ENCODE assay signal across 25 mouse cellular contexts in the genomic region with DNA sequence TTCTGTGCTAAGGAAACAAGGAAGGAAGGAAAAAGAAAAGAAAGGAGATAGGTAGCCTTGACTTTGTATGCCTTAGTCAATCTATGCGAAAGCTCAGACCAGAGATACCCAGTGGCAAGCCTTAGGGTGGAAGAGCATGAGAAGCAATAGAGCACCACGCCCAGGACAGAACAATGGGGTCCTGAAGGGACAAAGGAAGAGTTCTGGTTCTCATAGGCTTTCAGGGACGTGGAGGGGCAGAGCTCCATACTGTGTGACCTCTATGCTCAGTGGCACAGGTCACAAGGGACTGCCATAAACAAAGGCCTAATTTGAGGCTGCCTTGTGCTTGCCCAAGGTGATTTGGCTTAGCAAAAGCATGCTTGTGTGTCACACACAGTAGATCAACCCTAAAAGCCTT.
DNase-seq lines count a peak whose midpoint lies in the region; TF ChIP-seq lines count a peak whose summit lies in the region.
"Had no signal": no experiment of that assay in that cellular context is flagged by ENCODE, and none has a peak within 500 bp of the region (broad histone marks: within the 10 kb centered on the region; RNA-seq: fewer than 3 reads in every experiment).

No protein-coding gene starts in this region.

- peak overlapping the region; percentile 53; the same call in 1 of the 2 replicates for H3K27ac ChIP-seq in left cerebral cortex, adult 2 months
- H3K27ac ChIP-seq: embryonic facial prominence, embryonic 10.5 days; embryonic facial prominence, embryonic 13.5 days; forebrain, embryonic 12.5 days; forebrain, embryonic 15.5 days; heart, embryonic 15.5 days; hindbrain, embryonic 10.5 days; hindbrain, embryonic 13.5 days; intestine, embryonic 15.5 days had no signal

- intact Hi-C loops in left cerebral cortex, adult 2 months (cut with DNase I), result loop anchor here (10.0 kb wide), 1 partner anchor 1411 kb away; no protein-coding TSS in a partner anchor
- intact Hi-C loops in left cerebral cortex, postnatal 10 days (cut with DNase I), result no loop called here

- TF ChIP-seq CTCF in left cerebral cortex, adult 2 months (IDR thresholded peaks at IDR 0.05), result no peak

- DNase-seq in left cerebral cortex, adult 2 months (ENCODE audit: extremely low spot score in 1 of 2, low spot score in 2 of 2), result no peak
- DNase-seq in left cerebral cortex, postnatal 10 days (ENCODE audit: extremely low spot score in 1 of 2, low spot score in 2 of 2), result no peak
- DNase-seq in ES-CJ7 (ENCODE audit: low read depth, low spot score) (peak; percentile 92), R1 (ENCODE audit: low read depth, low spot score) (peak; percentile 75)
- DNase-seq in kidney, adult 8-10 months, result no peak
- DNase-seq in ovary, postnatal 14 days (ENCODE audit: low spot score), result no peak
- DNase-seq: adrenal gland, postnatal 10 days; adrenal gland, postnatal 36 days; cerebellum, adult 18-20 months; cerebellum, adult 9-11 months; cerebellum, postnatal 25 days; embryo, embryonic 11 days; gastrocnemius, postnatal 25 days; heart, postnatal 10 days; heart, postnatal 36 days had no signal

- no peak overlapping the region for H3K4me3 ChIP-seq in left cerebral cortex, adult 2 months
- H3K4me3 ChIP-seq: embryonic facial prominence, embryonic 10.5 days; embryonic facial prominence, embryonic 13.5 days; erythroblast, embryonic 14.5 days; forebrain, embryonic 12.5 days; forebrain, embryonic 15.5 days; heart, embryonic 12.5 days; heart, embryonic 15.5 days; hindbrain, embryonic 10.5 days; hindbrain, embryonic 13.5 days; intestine, embryonic 15.5 days had no signal

Comparison
In these comparisons a context has a peak if more than half of its experiments do, and no peak if none do; other contexts are left out.
1. DNase-seq: peak in ES-CJ7 (single experiment) and R1 (single experiment); none in left cerebral cortex, adult 2 months (0 of 2), left cerebral cortex, postnatal 10 days (0 of 2), kidney, adult 8-10 months (0 of 2) and ovary, postnatal 14 days (single experiment).